Mouse (Mus musculus) heart, adult 9 months (tissue): ENCODE measurements around the gene Trove2.
"Not testable (repeated sequence)": the region's sequence is repeated elsewhere in the genome, so short reads cannot be mapped to it uniquely, and the experiment has no call there.

Source experiments
- DNase-seq, 2 experiments: peaks; one replicate each; pipeline ENCODE4 v3.0.0; 2022; ENCODE audit warnings: low spot score in 2 of 2

Trove2 gene

GRCm38 (mm10) chr1:143739361-143740350, 37.2 kb downstream of the Trove2 start:
- peak; percentile 80 to 83 for DNase-seq

GRCm38 (mm10) chr1:143738811-143739210, 38.1 kb downstream of the Trove2 start:
- DNase-seq = no peak

- DNase-seq = no peak
Observed at GRCm38 (mm10) chr1:143733914-143734410, 42.9 kb downstream of the Trove2 start.

- DNase-seq = no peak
Observed at GRCm38 (mm10) chr1:143731691-143732090, 45.2 kb downstream of the Trove2 start.

GRCm38 (mm10) chr1:143730899-143731298, 46.0 kb downstream of the Trove2 start:
- no peak for DNase-seq

GRCm38 (mm10) chr1:143727701-143728445, 49.0 kb downstream of the Trove2 start:
- DNase-seq = no peak

GRCm38 (mm10) chr1:143724456-143725064, 52.3 kb downstream of the Trove2 start:
- no peak for DNase-seq

GRCm38 (mm10) chr1:143716038-143716437, 60.8 kb downstream of the Trove2 start, which contains the start of gene Glrx2:
Gene Glrx2, plus strand, starts transcription at chr1:143716338.
- not testable (repeated sequence) for DNase-seq

GRCm38 (mm10) chr1:143710627-143710976, 66.3 kb downstream of the Trove2 start:
- no peak for DNase-seq

- no peak for DNase-seq
Observed at GRCm38 (mm10) chr1:143709966-143710626, 66.8 kb downstream of the Trove2 start.

- no peak for DNase-seq
Observed at GRCm38 (mm10) chr1:143708361-143708760, 68.5 kb downstream of the Trove2 start.

GRCm38 (mm10) chr1:143707006-143707405, 69.9 kb downstream of the Trove2 start:
- DNase-seq = no peak

GRCm38 (mm10) chr1:143702741-143703262, 74.1 kb downstream of the Trove2 start, which contains the start of gene Cdc73:
Gene Cdc73, minus strand, starts transcription at chr1:143702893.
- DNase-seq = peak; percentile 91 to 92

- DNase-seq = peak in 1 of 2 experiments; percentile 46
Observed at GRCm38 (mm10) chr1:143702141-143702740, 74.6 kb downstream of the Trove2 start.

GRCm38 (mm10) chr1:143701736-143702135, 75.1 kb downstream of the Trove2 start:
- no peak for DNase-seq
